Mouse (Mus musculus) heart, adult 9 months (tissue): ENCODE data around the gene Minos1.

Experiments used
- DNase-seq, 2 experiments: peaks; one replicate each; pipeline ENCODE4 v3.0.0; 2022; ENCODE audit warnings: low spot score in 2 of 2

Gene Minos1

DNA sequence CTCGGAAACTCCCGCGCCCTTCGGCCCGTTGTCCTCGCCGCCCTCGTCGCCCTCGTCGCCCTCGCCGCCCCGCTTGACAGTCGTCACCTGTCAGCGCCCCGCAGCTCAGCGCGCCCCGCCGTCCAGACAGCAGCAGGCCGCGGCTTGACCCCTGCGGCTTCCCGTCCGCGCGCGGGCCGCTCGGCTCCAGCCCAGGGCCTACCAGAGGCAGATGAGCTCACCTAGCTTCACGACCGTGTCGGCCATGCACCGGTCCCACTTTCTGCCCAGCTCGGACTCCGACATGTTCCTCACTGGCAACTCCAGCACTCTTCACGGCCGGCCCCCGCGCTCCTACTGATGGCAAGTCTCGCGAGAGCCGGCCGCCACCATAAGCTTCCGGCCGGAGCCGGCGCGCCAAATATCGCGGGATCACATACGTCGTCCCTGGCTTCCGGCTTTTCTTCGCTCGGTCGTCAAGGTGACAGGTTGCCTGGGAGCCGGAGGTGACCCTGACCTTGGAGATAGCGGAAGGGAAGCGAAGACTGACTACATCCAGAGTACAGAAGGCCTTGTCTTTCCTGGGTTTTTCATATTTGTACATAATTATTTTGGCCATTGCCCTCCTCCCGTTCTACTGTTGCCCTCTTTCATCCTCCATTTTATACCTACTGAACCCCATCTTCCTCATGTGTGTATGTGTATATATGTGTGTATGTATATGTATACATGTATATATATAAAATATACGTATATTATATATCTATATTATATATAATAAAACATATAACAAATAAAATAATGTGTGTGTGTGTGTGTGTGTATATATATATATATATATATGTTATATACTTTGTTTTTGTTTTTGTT, at the start of gene Minos1:
Gene Minos1 (minus strand): TSS at position 413 of the 849 bp plus-strand sequence.
- peak; percentile 97 to 98 for DNase-seq

DNA sequence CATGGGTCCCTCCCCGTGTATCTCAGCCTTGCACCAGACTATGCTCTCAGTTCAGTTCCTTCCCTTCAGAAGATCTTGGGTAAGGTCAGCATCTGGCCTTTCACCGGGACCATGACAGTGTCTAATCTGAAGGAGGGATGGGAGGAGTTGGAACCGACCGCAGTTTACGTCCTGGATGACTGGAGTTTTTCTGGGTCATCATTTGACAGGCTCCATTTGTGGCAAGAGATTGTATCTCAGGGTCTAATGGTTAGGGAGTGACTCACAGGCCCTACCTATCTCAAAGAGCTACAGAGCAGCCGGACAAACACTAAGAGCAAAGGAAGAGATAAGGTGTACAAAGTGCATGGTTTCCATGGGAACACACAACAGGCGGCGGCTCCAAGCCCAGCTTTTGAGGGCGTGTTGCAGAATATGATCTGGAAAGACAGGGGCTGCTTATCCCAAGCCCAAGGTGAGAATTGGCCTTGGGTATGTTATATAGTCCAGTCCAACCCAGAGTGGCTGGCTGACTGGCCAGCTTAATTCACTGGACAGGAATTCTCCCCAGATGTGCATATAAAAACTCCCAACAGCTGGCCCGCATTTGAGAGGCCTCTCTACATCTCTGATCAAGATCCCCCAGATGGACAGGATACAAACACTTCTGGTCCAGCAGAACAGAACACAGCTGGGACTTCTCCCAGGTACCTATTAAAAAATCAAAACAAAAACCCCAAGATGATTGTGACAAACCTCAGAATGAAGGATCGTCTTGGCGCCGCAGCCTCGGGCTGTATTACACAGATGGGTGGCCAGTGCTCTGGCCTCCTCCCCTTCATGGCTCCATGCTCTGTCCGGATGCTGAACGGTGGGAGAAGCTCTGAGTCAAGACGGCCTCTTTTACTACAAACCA, 49.1 kb upstream of the Minos1 start:
- no peak for DNase-seq

DNA sequence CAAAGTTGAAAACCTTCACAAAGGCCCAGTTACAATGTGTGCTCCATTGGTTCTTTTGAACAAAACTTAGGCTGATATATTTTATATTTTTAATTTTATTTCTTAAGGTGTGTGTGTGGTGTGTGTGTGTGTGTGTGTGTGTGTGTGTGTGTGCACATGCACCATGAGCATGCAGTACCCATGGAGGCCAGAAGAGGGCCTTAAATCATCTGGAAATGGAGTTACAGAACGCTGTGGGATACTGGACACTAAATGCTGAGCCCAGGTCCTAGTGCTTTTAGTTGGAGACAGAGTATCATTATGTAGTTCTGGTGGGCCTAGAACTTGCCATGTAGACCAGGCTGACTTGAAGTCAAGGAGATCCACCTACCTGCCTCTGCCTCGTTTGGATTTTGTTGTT, 48.3 kb upstream of the Minos1 start:
- DNase-seq: no peak

DNA sequence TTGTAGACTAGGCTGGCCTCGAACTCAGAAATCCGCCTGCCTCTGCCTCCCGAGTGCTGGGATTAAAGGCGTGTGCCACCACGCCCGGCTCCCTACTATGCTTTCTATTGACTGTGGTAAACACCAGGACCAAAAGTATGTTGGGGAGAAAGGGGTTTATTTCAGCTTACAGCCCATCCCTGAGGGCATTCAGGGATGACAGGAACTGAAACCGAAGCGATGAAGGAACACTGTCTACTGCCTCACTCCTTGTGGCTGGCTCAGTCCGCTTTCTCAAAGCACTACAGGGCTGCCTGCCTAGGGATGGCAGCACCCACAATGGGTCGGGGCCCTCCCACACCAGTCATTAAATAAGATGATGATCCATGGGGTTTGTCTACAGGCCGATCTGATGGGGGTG, 47.5 kb upstream of the Minos1 start:
- DNase-seq: no peak

DNA sequence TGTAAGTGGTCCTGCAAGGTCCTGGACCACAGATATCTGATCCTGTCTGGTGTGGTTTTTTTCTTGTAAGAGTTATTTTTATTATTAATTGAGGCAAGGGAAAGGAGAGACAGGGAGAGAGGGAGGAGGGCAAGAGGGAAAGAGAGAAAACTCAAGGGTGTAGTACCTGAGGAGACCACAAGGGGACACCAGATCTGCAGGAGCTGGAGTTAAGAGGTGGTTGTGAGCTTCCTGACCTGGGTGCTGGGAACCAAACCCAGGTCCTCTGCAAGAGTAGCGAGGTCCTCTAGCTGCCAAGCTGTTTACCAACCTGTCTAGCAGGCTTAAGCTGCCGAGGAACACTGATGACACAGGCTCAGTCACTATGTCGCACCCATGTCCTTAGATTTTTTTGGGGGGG, 47.0 kb upstream of the Minos1 start:
- no peak for DNase-seq

DNA sequence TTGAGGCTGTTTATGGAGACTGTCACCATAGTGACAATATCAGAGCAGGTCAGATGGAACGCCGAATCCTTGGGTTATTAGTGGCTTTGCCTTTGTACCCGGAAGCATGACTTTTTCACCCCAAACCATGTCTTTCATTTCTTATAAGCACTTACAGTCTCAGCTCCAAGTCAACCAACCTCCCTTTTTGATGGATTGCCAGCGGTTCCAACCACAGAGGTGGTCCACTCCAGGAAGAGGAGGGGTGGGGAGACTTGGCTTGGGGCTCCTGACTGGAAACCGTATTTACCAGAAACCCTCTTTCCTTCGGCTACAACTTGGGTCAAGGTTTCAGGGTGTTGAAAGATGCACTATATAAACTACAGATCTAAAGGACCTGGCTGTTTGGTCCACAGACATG, 45.1 kb upstream of the Minos1 start:
- peak in 1 of 2 experiments; percentile 54 for DNase-seq

DNA sequence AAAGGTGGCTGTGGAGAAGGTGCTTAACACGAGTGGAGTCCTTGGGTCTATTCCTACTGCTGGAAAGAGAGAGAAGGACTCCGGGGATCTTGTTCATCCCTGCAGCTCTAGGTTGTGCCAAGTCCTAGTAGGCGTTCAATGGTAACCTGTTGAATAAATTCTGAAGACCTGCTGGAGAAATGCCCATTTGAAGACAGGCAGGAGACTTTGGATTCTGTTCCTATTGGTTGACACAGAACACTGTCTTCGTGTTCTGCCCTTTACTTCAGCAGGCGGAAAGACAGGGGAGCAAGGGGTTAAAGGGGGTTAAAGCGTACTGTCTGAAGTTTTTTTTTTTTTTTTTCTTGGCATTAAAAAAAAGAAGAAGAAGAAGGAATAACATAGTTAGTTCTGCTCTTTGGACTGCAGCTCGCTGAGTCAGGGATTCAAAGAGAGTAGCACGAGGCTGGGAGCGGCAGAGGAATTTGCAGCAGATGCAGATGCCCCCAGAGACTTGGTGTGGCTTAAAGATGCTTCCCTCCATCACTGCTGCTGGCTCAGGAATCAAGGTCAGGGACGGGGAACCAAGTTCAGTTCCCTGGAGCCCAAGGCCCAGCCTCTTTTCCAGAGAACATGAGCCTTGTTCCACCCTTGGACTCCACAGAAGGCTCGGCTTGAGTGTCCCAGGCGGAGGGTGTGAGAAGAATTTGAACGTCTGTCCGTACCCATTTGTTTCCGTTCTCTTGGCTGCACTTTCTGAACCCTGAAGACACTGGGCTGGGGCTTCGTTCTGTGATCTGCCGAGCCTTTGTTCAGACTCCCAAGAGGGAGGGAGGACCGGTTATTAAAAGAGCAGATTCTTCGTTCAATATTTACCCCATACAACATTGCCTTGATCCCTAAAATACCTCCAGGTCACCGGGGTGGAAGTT, 44.4 kb upstream of the Minos1 start:
- DNase-seq: peak; percentile 89 to 90

DNA sequence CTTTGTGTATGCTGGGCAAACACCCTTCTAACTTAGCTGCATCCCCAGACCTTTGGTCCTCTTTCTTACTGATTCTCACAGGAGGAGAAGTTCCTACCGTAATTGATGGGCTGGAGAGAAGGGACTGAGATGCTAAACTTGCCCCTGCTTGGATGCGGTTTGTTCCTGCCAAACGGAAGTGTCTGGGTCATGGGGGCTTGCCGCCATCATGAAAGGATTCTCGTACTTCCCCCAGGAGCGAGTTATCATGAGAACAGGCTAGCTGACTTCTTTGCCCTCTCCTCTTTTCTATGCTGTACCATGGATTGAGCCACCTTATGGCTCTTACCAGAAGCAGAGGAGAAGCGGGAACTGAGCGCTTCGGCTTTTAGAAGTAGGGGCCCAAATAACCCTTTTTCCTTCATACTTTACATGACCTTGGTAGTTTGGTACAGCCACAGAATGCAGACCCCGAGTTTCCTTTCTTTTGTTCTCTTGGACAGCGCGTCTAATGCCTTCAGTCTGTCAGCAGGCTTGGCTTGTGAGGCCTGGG, 38.9 kb upstream of the Minos1 start:
- DNase-seq: no peak

DNA sequence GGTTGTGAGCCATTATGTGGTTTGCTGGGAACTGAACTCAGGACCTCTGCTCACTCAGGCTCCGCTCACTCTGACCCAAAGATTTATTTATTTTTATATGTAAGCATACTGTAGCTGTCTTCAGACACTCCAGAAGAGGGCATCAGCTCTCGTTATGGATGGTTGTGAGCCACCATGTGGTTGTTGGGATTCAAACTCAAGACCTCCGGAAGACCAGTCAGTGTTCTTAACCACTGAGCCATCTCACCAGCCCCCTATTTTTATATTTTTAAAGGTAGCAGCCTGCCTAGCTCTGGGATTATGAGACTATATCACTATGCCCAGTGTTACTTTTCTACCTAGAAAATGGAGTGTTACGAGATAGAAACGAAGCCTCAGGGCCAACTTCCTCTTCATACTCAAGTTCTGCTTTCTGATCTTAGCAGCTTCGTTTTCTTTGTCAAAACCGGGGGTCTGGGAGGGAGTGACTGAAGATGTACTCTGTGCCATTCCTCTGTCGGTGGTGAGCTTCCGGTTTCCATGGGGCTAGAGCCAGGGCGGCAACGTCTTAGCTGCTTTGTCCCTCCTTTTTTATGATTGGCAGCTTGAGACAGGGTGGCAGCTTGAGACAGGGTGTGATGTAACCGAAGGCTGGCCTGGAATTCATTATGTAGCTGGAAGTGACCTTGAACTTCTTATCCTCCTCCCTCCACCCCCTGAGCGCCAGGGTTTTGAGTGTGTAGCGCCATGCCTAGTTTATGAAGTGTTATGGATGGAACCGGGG, 38.3 kb upstream of the Minos1 start:
- peak; percentile 56 to 75 for DNase-seq

DNA sequence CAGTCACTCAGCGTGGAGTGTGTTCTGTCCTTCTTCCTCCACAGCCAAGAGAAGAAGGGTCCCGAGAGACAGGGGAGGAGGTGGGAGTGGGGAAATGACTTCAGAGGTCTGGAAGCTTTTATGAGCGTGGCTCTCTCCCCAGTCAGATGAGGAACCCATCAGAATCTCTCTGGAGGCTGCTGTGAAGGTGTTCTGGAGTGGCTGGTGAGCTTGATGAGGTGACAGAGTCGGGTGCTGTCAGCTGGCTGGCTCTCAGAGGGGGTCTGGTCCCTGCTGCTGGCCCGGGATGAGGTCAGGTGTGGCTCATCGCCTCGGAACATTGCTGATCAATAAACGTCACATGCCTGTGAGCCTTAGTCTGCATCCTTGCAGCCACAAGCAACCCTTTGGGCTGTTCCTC, 36.2 kb upstream of the Minos1 start:
- DNase-seq: no peak

DNA sequence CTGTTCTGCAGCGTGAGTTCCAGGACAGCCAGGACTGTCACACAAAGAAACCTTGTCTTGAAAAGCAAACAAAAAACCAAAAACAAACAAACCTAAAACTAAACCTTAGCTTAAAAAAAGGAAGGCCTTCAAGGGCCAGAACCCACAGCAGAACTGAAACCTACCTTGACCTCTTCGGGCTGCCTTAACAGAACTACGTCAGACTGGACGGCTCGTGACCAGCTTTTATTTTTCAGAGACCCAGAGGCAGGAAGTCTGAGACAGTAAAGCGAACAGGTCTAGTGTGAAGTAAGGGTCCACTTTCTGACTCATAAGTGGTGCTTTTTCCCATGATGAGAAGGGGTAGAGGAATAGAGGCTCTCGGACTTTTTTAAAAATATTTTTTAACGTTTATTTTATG, 35.3 kb upstream of the Minos1 start:
- no peak for DNase-seq

DNA sequence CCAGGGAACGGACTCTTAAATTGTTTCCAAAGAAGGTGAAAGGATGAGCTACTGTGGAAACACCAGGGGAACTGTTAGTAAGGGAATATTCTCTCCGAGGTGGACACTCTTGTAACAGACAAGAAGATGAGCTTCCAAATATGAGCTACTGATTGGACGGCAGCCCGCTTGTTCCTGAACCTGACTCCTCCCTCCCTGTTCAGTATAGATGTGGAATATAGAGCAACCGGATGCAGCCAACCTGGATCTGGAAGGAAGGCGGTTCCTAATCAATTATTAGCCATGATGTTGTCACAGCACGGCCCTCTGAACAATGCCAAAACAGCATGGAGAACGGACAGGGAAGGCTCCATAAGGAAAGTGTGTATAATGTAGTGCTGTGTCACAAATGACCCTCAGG, 34.3 kb upstream of the Minos1 start:
- DNase-seq: no peak

DNA sequence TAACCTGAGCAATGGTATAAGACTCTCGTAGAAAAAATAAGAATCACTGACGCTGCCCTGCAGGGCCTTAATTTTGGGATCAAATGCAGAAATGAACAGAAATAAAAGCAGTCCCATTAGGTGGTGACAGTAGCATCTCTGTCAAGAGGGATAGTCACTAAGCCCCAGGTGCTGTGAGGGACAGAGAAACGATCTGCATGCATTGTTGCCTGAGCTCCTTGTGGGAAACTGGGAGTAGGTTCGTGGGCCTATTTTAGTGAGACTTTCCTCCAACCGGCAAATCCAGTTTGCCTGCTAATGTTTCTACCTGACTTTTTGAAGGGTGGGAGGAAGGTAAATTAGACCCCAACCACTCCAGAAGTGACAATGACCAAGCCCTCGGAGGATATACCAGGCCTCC, 33.2 kb upstream of the Minos1 start:
- DNase-seq: no peak

DNA sequence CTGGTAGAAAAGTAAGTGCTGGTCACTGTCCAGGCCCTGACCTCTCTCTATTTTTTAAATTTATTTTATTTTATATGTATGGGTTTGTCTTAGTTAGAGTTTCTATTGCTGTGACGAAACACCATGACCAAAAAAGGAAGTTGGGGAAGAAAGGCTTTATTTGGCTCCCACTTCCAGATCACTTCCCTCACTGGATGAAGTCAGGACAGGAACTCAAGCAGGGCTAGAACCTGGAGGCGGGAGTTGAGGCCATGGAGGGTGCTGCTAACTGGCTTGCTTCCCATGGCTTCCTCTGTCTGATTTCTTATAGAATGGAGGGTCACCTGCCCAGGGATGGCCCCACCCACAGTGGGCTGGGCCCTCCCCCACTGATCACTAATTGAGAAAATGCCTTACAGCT, 30.2 kb upstream of the Minos1 start:
- no peak for DNase-seq

DNA sequence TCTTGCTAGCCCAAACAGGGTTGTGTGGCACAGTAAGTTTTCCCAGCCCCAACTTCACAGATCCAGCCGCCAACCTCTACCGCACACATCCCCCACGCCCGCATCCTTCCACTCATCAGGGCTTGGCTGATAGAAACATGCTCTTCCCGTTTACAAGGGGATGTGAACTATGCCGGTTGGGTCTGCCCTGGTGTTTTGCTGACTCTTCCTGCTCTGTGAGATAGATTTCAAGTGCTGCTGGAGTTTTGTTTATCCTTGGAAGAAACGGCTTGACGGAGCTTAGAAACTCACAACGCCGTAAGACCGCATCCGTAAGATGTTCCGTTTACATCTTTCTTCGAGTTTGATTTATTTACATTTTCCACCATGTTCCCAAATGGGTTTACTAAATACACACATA, 27.4 kb upstream of the Minos1 start:
- no peak for DNase-seq

DNA sequence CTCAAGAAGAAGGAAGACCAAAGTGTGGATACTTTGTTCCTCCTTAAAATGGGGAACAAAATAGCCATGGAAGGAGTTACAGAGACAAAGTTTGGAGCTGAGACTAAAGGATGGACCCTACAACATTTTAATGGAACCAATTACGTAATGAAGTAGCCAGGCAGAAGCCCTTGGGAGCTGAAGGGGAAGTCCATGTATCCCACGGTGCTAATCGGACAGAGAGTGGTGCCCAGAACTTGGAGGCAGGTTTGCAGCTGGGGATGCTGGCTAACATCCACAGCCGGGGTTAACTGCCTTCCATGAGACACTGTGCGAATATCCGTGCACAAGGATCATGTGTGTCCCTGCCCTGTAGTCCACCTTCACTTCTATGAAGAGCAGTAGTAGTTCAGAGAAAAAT, 25.6 kb upstream of the Minos1 start:
- DNase-seq: no peak

DNA sequence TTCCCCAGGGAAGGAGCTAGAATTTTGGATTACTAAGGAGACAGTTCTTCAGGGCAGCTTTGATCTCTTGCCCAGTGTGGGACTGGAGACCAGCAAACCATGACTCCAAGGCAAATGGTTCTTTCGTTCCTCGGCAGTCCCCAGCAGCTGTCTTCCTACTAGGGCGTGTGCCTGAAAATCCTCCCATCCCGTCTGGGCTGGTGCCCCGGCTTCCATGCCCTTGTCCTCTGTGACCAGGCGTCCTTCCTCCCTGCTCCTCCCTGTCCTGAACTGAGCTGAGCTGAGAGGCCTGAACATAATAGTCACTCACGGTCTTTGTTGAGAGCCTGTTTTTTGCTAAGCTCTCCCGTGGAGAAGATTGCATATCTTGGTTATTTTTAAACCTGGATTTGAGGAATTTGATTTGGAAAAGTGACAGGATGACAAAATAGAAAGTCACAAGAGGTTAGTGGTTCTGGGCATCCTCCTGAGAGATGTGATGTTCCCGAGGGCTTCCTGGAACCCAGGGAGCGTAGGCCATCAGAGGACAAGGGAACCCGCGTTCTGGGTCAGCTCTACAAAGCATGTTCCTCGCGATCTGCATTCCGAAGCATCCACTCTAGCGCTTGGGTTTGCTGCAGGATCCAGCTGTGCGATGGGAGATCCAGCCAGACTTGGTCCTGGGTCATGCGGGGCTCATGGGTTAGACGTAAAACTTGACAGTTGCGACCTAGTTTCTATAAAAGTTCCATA, 23.8 kb upstream of the Minos1 start:
- DNase-seq: peak; percentile 70 to 73

DNA sequence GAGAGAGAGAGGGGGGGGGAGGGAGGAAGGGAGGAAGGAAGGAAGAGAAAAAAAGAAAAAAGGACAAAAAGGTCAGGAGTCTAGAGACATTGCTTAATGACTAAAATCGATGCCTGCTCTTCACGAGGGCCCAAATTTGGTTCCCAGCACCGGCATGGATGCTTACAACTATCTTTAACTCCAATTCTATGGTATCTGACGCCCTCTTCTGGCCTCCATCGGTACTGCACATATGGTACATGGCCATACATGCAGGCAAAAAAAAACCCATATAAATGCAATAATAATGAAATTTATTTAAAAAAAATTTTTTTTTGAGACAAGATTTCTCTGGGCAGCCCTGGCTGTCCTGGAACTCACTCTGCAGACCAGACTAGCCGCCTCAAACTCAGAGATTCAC, 20.5 kb upstream of the Minos1 start:
- no peak for DNase-seq

DNA sequence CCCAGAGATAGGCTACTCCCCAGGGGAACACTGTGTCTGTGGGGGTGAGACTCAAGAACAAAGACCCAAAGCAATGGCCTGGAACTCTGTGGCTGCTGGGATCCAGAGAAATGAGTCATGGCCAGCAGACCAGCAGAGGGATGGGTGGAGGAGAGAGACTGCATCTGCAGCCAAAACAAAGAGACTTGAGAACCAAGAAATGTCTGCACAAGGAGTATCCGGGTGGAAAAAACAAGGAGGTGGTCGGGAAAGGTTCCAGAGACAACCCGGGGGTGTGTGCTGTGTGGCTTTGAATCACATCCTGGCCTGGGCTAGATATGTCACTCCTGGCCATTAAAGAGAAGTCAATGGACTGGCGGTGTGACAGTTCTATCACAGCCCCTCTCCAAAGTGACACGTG, 15.8 kb upstream of the Minos1 start:
- DNase-seq: peak; percentile 81 to 83

DNA sequence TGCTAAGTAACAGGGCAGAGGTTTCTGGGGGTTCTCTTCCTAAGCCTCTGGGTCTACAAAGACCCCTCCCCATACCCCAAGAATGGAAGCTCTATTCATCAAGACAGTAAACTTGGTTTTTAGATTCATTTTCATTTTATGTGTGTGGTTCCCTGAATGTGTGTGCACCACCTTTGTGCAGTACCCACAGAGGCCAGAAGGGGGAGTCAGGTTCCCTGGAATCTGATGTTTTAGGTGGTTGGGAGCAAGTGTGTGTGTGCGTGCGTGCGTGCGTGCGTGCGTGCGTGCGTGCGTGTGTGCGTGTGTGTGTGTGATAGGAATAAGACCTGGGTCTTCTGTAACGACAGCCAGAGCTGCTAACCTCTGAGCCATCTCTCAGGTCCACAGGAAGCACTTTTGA, 14.2 kb upstream of the Minos1 start:
- no peak for DNase-seq
